ENCODE assay signal across 8 mouse cellular contexts in the genomic region with DNA sequence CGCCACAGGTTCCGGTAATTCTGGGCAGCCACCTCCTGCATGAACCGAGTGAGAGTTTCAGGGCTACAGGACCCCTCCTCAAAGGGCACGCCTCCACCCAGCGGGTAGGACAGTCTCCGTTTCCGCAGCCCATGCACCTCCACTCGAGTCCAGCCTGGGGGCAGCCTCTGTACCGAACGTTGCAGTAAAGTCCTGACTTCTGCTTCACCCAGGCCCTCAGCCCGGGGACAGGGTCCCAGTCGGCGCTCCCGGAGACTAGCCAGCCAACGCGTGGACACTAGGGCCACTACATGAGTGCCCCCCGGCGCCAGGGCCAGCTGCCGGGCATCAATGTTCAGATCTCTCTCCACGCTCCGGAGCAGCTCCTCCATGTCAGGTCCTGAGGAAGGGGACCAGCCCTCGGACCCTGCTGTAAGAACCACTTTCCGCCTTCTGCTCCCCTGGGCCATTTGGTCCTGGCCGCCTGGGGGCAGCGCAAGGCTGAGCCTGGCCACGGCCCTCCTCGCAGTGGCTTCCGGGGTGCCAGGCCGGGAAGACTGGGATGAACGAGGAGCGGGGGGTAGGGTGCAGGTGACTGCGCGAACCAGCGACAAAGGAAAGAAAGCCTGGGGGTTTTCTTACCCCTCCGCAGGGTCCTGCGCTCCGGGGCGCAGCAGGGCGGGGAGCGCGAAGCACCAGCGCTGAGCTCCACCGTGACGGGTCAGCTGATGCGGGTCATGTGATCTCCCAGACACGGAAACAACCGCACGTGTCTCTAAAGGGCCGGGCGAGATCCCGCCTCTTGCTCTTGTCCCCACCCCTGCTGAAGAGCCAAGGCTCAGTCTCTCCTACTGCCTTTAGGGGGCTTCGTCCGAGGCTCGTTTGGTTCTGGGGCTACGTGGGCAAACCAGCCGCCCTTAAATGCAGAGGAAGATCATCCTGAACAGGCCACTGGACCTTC. TPM values are rescaled to one million over a fixed set of nuclear protein-coding genes. Genes with fewer than 3 reads are reported as not detected.
DNase-seq lines count a peak whose midpoint lies in the region; ATAC-seq lines count a peak whose summit lies in the region.

Gene Wdr81, minus strand, starts transcription at position 727 of the 940 bp plus-strand sequence.

- no peaks in the 10 kb centered on the region for H3K27me3 ChIP-seq in intestine, embryonic 14.5 days (replicated peaks; ENCODE audit: control insufficient read depth, insufficient read depth, low read length)

- peaks cover 1% of the 10 kb centered on the region; the same call in 1 of the 2 replicates for H3K36me3 ChIP-seq in intestine, embryonic 14.5 days (ENCODE audit: control insufficient read depth, insufficient read depth, low read length)

- peak; percentile 88 for DNase-seq in adrenal gland, adult 8-10 months
- peak; percentile 81 for DNase-seq in embryo, embryonic 11.5 days (ENCODE audit: low read depth, low spot score)
- DNase-seq in gastrocnemius, postnatal 36 days = peak; percentile 79 to 83
- DNase-seq in intestine, embryonic 14.5 days (ENCODE audit: low spot score) = peak; percentile 92
- DNase-seq in left cerebral cortex, postnatal 14 days (ENCODE audit: low spot score in 2 of 2) = peak; percentile 86 to 88
- peak; percentile 88 for DNase-seq in right cerebral cortex, postnatal 25 days
- peak; percentile 82 to 88 for DNase-seq in urinary bladder, postnatal 36 days (ENCODE audit: low spot score in 2 of 2)

- 2% methylated on average over 56 of the region's 56 CpGs for WGBS in intestine, embryonic 14.5 days

- peak within 1 kb of the TSS; percentile 69 for H3K4me3 ChIP-seq in intestine, embryonic 14.5 days (ENCODE audit: low read depth, low read length)

- peaks cover 10% of the 10 kb centered on the region for H3K4me1 ChIP-seq in intestine, embryonic 14.5 days (replicated peaks; ENCODE audit: control insufficient read depth, insufficient read depth, low read length)

- no peaks in the 10 kb centered on the region for H3K9me3 ChIP-seq in intestine, embryonic 14.5 days (ENCODE audit: control insufficient read depth, low read length)

- peak; percentile 95 for ATAC-seq in intestine, embryonic 14.5 days (replicated peaks; ENCODE audit: low FRiP score, low TSS enrichment, low read depth)
- peak; percentile 82 for ATAC-seq in megakaryocyte-erythroid progenitor cell, adult 5-6 weeks (replicated peaks; ENCODE audit: low FRiP score, low TSS enrichment, poor library complexity, severe bottlenecking)

- intact Hi-C loops in gastrocnemius, postnatal 36 days (cut with DNase I) = loop anchor here (5.0 kb wide), 1 partner anchor 52 kb away; no protein-coding TSS in a partner anchor
- intact Hi-C loops in left cerebral cortex, postnatal 14 days (cut with DNase I) = loop anchor here (5.0 kb wide), 1 partner anchor 272 kb away; no protein-coding TSS in a partner anchor

- peak within 1 kb of the TSS; percentile 86 for H3K4me2 ChIP-seq in intestine, embryonic 14.5 days (ENCODE audit: low read length)

- peak within 1 kb of the TSS; percentile 49 for H3K9ac ChIP-seq in intestine, embryonic 14.5 days (ENCODE audit: low read length)

- H3K27ac ChIP-seq in intestine, embryonic 14.5 days (ENCODE audit: low read depth) = peak within 1 kb of the TSS; percentile 57; the same call in 1 of the 2 replicates

RNA-seq across cellular contexts. Expression of gene Wdr81, which starts in this region (rescaled TPM):
- total RNA-seq in adrenal gland, adult 8-10 months (2022) = 10 to 100 TPM; 19.3 to 21.7 (median 20.2) TPM
- 1 to 10 TPM; 4.1 to 5.4 TPM for total RNA-seq in gastrocnemius, postnatal 36 days (2021)
- 4.7 and 5.9 TPM in 2 replicates for polyA plus RNA-seq in intestine, embryonic 14.5 days (2014; fragmentation: Nextera tagmentation; extraction: Ambion mirVana)
- 10 to 100 TPM; 20.0 to 20.7 TPM for total RNA-seq in left cerebral cortex, postnatal 14 days (2021)
- total RNA-seq in megakaryocyte-erythroid progenitor cell, adult 5-6 weeks (2014; fragmentation: Nextera tagmentation) = 24.6 and 32.2 TPM in 2 replicates
- total RNA-seq in megakaryocyte-erythroid progenitor cell, adult 5-6 weeks (2017) = 7.1 and 23.4 TPM in 2 replicates

Comparison
In these comparisons a context has a peak if more than half of its experiments do, and no peak if none do; other contexts are left out.
1. Peak in every context shown above with its lines: DNase-seq, ATAC-seq, H3K4me3 ChIP-seq and H3K27ac ChIP-seq.